Mouse (Mus musculus) left cerebral cortex, adult 2 months (tissue): ENCODE results near the gene Gm47996. TPM values are rescaled to one million over a fixed set of nuclear protein-coding genes. Genes with fewer than 3 reads are reported as not detected.
"Not testable (repeated sequence)": the region's sequence is repeated elsewhere in the genome, so short reads cannot be mapped to it uniquely, and the experiment has no call there.

Experiments
- DNase-seq, 2 experiments: peaks; one replicate each; pipeline ENCODE4 v3.0.0; 2021 to 2022; ENCODE audit warnings: low spot score in 2 of 2, mixed read lengths in 1 of 2; ENCODE audit errors: extremely low spot score in 1 of 2
- H3K27ac ChIP-seq: fragments of 200-600 bp; 2 replicates; pipeline ENCODE4 v1.8.1; 2022
- H3K4me3 ChIP-seq: fragments of 200-600 bp; 2 replicates; pipeline ENCODE4 v1.8.1; 2022
- CTCF ChIP-seq: fragments of 200-600 bp; IDR thresholded peaks from 2 replicates; pipeline ENCODE4 v1.8.1; 2022; ENCODE audit warnings: antibody characterized with exemption, mild to moderate bottlenecking, moderate library complexity
- intact Hi-C: fragments of 180-260 bp; cut with DNase I; formaldehyde crosslinking; loops from one replicate; pipeline ENCODE4 v1.15.1; 2025
- long read RNA-seq, 2 experiments: library from polyadenylated mRNA; stranded (forward); transcript quantifications; one replicate each; pipeline ENCODE4 v2.0.0; 2021; ENCODE audit warnings: borderline mapping rate in 2 of 2
- total RNA-seq, 2 experiments: library from RNA; stranded (reverse); gene quantifications; 2 replicates each; pipeline ENCODE4 v1.2.3; 2021

The Gm47996 gene
- total RNA-seq, result not detected
- long read RNA-seq, experiment 1, result 0 reads
- long read RNA-seq, experiment 2, result 0 reads

GRCm38 (mm10) chr1:151209824-151210355, at the start of gene Gm47996:
TSS of gene Gm47996 (plus strand) at chr1:151210131.
- DNase-seq, H3K27ac ChIP-seq, intact Hi-C loops, H3K4me3 ChIP-seq: not testable (repeated sequence)

- no peak for TF ChIP-seq CTCF
- no peak for DNase-seq
- no peak overlapping the region for H3K4me3 ChIP-seq
- H3K27ac ChIP-seq, result no peak overlapping the region
- intact Hi-C loops, result no loop called here
These were observed 43.9 kb upstream of the Gm47996 start for GRCm38 (mm10) chr1:151166031-151166430.

- Histone ChIP-seq H3K4me3 (no peak overlapping the region), H3K27ac (no peak overlapping the region)
- no peak for DNase-seq
- intact Hi-C loops, result no loop called here
- TF ChIP-seq CTCF, result no peak
These were observed 42.5 kb upstream of the Gm47996 start for GRCm38 (mm10) chr1:151167297-151168047.

DNA sequence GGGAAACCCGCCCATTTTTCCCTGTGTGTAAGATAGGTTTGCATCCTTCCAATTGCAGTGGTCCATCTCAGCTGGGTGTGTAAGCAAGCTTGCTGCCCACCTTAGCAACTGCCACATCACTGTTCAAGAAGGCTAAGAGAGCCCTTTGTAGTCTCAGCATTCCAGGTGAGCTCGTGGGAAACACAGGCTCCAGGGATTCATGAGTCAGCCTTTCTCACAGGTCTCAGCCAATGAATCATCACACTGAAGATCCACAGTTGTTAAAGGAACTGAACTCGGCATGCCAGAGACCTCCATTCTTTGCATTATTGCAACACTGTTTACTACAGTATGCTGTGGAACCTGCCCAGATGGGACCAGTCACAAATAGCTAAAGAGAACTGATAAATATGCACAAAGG, 41.3 kb upstream of the Gm47996 start:
- no peak for DNase-seq
- intact Hi-C loops, result no loop called here
- TF ChIP-seq CTCF, result no peak

GRCm38 (mm10) chr1:151171572-151172461, 38.1 kb upstream of the Gm47996 start:
- no peak for DNase-seq
- Histone ChIP-seq H3K4me3 (no peak overlapping the region), H3K27ac (no peak overlapping the region; the same call in 1 of the 2 replicates)
- no peak for TF ChIP-seq CTCF
- intact Hi-C loops, result no loop called here

More for the DNA sequence above, 41.3 kb upstream of the Gm47996 start:
- Histone ChIP-seq H3K27ac (no peak overlapping the region), H3K4me3 (no peak overlapping the region)

- no peak for DNase-seq
- intact Hi-C loops, result no loop called here
- H3K4me3 ChIP-seq, result peak overlapping the region; percentile 32
These were observed 32.6 kb upstream of the Gm47996 start for GRCm38 (mm10) chr1:151177030-151177936.

DNA sequence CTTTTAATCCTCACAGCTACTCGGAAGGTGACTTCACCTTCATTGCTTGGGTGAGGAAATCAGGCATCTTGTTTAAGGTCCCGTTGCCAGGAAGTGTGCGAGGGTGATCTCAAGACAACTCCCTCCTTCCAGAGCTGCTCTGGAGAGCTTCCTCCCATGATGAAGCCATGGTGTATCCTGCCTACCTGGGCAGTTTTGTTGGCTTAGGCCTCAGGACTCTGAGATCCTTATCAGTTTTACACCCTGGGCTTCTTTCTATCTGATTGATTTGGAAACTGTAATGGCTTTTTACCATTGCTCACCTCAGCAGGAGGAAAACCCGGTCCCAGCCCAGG, 32.0 kb upstream of the Gm47996 start:
- intact Hi-C loops, result no loop called here
- no peak overlapping the region for H3K27ac ChIP-seq
- no peak for DNase-seq

More at GRCm38 (mm10) chr1:151177030-151177936, 32.6 kb upstream of the Gm47996 start:
- no peak overlapping the region for H3K27ac ChIP-seq
- TF ChIP-seq CTCF, result no peak

GRCm38 (mm10) chr1:151178505-151179083, 31.3 kb upstream of the Gm47996 start:
- intact Hi-C loops, result no loop called here

More for the DNA sequence above, 32.0 kb upstream of the Gm47996 start:
- H3K4me3 ChIP-seq, result peak overlapping the region; percentile 32
- TF ChIP-seq CTCF, result no peak

GRCm38 (mm10) chr1:151180167-151180566, 29.8 kb upstream of the Gm47996 start:
- H3K27ac ChIP-seq, result no peak overlapping the region
- TF ChIP-seq CTCF, result no peak
- intact Hi-C loops, result no loop called here
- DNase-seq, result no peak
- H3K4me3 ChIP-seq, result no peak overlapping the region

More at GRCm38 (mm10) chr1:151178505-151179083, 31.3 kb upstream of the Gm47996 start:
- no peak overlapping the region for H3K27ac ChIP-seq
- TF ChIP-seq CTCF, result no peak
- H3K4me3 ChIP-seq, result no peak overlapping the region
- DNase-seq, result no peak

GRCm38 (mm10) chr1:151182266-151182665, 27.7 kb upstream of the Gm47996 start, which contains the start of gene Gm47985:
TSS of gene Gm47985 (plus strand) at chr1:151182537.
- intact Hi-C loops, H3K4me3 ChIP-seq, H3K27ac ChIP-seq, DNase-seq: not testable (repeated sequence)

GRCm38 (mm10) chr1:151186186-151186585, 23.7 kb upstream of the Gm47996 start:
- H3K4me3 ChIP-seq, intact Hi-C loops, DNase-seq, H3K27ac ChIP-seq: not testable (repeated sequence)

DNA sequence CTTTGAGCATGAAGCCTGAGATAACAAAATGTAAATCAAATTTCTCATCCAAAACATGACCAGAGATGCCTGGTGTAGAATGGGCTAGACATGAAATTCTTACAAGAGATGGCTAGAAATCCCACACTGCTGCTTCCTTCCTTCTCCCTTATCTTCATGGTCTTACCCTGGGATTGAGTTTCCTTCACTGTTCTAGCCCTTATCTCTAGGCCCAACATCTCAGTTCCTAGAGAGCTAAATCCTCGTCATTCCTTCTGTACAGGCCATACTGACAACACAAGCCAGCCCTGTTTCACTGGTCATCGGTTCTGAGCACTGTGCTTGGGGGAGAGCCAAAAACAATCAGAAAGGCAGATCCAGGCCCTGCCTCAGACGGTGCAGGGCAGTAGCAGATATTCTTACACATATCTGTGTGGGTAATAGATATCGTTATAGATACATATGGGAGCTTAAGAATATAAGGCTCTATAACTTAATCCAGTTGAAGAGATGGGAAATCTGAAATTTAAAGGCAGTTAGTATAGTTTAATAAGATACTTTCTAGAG, 23.0 kb upstream of the Gm47996 start:
- H3K4me3 ChIP-seq, intact Hi-C loops, DNase-seq, H3K27ac ChIP-seq: not testable (repeated sequence)
